Mouse (Mus musculus) adrenal gland, adult 10 weeks (tissue): ENCODE results near the gene Ccno. TPM values are rescaled to one million over a fixed set of nuclear protein-coding genes. Genes with fewer than 3 reads are reported as not detected.

Experiments
- polyA plus RNA-seq: library from polyadenylated mRNA; stranded (reverse); fragments of 350-450 nt; fragmentation: Illumina TruSeq; extraction: RNeasy Lipid Tissue Mini Kit (QIAGEN cat#74804); gene quantifications from one replicate; pipeline ENCODE4 v1.2.3, GENCODE M21; 2014; ENCODE audit warnings: low read depth, low replicate concordance

The Ccno gene
- not detected for polyA plus RNA-seq

GRCm38 (mm10) chr13:112987532-112987943 is at the start of gene Ccno:
Ccno (plus strand) TSS chr13:112987802.

GRCm38 (mm10) chr13:112993531-112994152 is 6.0 kb downstream of the Ccno start, which contains the start of gene Mcidas:
Mcidas (plus strand) TSS chr13:112993845.

GRCm38 (mm10) chr13:113034950-113035421 is 47.4 kb downstream of the Ccno start, which contains the start of gene Cdc20b:
Cdc20b (plus strand) TSS chr13:113035111.

Other genes with a start within 250 kb of the Ccno start
- 735 TPM for gene Plpp1, start 187.0 kb upstream of the Ccno start, polyA plus RNA-seq
- 122 TPM for gene Mtrex, start 60.4 kb upstream of the Ccno start, polyA plus RNA-seq
- gene Dhx29, start 60.3 kb upstream of the Ccno start, polyA plus RNA-seq, result 50.7 TPM
- not detected for gene Mcidas, start 6.0 kb downstream of the Ccno start, polyA plus RNA-seq
- not detected for gene Cdc20b, start 47.3 kb downstream of the Ccno start, polyA plus RNA-seq
- 309 TPM for gene Gpx8, start 58.6 kb downstream of the Ccno start, polyA plus RNA-seq
- gene Gzma, start 113.2 kb downstream of the Ccno start, polyA plus RNA-seq, result 5.0 TPM
- gene Esm1, start 221.9 kb downstream of the Ccno start, polyA plus RNA-seq, result 55.2 TPM
- gene Gzmk, start 238.1 kb downstream of the Ccno start, polyA plus RNA-seq, result not detected